Mouse (Mus musculus) adrenal gland, postnatal 4 days (tissue): ENCODE measurements around the gene Mat2b. TPM values are rescaled to one million over a fixed set of nuclear protein-coding genes. Genes with fewer than 3 reads are reported as not detected.
"Not testable (repeated sequence)": the region's sequence is repeated elsewhere in the genome, so short reads cannot be mapped to it uniquely, and the experiment has no call there.

Source experiments
- DNase-seq, 2 experiments: peaks; one replicate each; pipeline ENCODE4 v3.0.0; 2021 to 2022; ENCODE audit warnings: low spot score in 2 of 2, mixed read lengths in 2 of 2
- long read RNA-seq, 2 experiments: library from polyadenylated mRNA; stranded (forward); transcript quantifications; one replicate each; pipeline ENCODE4 v2.0.0; 2021
- total RNA-seq, 2 experiments: library from RNA; stranded (reverse); gene quantifications; 2 replicates each; pipeline ENCODE4 v1.2.3; 2021

The Mat2b gene
- 100 to 1,000 TPM; 106 to 109 TPM for total RNA-seq
- long read RNA-seq, experiment 1, transcript Mat2b-201 (7 exons, 1,949 nt), result major isoform, 70 of 116 reads
- long read RNA-seq, experiment 1, transcript Mat2b-202 (7 exons, 2,053 nt), result minor isoform, 29 of 116 reads
- long read RNA-seq, experiment 1, partial matches to known transcripts, result 3 of 116 reads
- long read RNA-seq, experiment 1, other reads (novel, unspliced or antisense), result 14 of 116 reads
- long read RNA-seq, experiment 2, transcript Mat2b-202 (7 exons, 2,053 nt), result minor isoform, 25 of 110 reads
- long read RNA-seq, experiment 2, transcript Mat2b-201 (7 exons, 1,949 nt), result major isoform, 50 of 110 reads
- long read RNA-seq, experiment 2, partial matches to known transcripts, result 26 of 110 reads
- long read RNA-seq, experiment 2, other reads (novel, unspliced or antisense), result 9 of 110 reads

DNA sequence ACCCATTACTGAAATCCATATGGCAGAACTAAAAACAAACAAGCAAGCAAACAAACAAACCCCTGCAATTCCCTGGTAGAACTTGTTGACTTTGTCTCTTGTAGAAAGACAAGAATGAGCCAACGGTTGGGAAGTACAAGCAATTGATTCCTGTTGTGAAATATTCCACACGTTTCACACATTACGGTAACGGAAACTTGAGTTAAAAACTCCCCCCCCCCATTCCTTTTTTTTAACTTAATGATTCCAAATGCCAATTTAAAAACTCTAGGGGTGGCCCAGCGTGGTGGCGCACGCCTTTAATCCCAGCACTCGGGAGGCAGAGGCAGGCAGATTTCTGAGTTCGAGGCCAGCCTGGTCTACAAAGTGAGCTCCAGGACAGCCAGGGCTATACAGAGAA, at the start of gene Mat2b:
Gene Mat2b, minus strand, starts transcription at position 101 of the 400 bp plus-strand sequence.
- DNase-seq, result no peak

- DNase-seq, result no peak
Measured at GRCm38 (mm10) chr11:40744348-40744747, 49.3 kb upstream of the Mat2b start.

DNA sequence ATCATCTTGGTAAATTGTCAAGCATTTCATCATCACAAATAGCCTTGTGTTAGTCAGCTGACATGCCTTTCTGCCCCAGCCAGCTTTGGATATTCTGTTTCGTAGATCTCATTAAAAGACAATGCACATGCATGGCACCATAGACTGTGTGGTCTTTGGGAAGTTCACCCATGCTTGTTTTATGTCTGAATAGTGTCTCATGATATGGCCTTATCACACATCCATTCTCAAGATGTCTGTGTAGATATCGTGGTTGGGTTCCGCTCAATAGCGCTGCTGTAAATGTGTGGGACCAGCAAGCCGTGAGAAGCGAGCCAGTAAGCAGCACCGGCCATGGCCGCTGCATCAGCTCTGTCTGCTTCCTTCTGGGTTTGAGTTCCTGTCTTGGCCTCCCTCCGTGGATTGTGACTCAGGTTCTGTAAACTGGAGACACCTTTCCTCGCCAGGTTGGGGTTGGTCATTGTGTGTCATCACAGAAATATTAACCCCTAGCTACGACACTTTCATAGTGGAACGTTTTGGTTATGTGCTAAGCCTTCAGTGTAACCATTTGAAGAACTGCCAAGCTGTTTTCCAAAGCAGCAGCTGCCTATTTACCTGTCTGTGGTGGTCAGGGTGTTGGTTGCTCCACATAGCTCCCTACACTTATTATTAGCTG, 46.7 kb upstream of the Mat2b start:
- DNase-seq, result no peak

DNA sequence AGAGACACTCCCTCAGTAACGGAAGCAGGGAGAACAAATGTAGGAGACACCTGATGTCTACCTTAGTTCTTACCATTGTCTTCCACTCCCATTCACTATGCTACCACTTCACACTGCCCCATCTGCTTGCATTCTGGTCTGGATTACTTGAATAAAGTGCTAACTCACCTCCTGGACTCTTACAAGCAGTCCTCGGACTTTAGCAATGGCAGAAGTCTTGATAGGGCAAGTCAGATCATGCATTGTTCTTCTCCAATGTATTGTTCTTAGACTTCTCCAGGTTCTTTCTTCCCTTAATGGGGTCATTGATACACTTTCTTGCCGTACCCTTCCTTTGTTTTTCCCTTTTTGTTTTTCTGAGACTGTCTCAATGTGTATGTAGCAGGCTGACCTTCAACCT, 42.4 kb upstream of the Mat2b start:
- DNase-seq, result no peak

GRCm38 (mm10) chr11:40734251-40734752, 39.3 kb upstream of the Mat2b start:
- no peak for DNase-seq

DNA sequence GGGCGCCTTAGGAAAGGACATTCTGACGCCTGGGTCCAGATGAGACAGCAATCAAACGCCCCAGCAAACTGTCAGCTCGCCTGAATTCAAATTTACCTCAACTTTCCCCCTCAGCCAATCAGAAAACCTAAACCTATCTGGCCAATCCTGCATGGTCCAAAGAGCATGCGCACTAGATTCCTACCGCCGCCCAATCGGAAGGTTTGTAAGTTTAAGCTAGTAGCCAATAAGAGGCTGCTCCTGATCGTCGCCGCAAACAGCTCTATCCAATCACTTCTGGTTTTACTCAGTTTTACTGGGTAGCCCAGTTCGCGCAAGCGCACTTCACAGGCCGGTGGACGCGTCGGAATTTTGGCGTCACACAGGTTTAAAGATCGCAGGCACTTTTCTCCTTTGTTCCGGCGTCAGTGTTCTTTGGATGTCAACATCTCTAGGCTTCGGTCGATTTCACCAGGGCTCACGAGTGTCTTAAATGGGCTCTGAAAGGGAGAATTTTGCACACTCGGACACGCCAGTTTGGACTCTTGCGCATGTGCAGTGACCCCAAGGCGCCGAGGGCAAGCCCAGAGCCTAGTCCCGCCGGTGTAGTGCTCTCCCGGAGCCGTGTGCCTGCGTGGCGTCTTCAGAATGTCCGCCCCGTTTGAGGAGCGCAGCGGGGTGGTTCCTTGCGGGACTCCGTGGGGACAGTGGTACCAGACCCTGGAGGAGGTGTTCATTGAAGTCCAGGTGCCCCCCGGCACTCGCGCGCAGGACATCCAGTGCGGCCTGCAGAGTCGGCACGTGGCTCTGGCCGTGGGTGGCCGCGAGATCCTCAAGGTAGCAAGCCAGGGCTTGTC, 38.6 kb upstream of the Mat2b start, which contains the start of the genes Hmmr and Nudcd2:
Gene Hmmr, minus strand, starts transcription at position 84 of the 836 bp plus-strand sequence.
Gene Nudcd2, plus strand, starts transcription at position 329 of the 836 bp plus-strand sequence.
- DNase-seq, result peak; percentile 50 to 83

GRCm38 (mm10) chr11:40732997-40733338, 38.0 kb upstream of the Mat2b start:
- no peak for DNase-seq

GRCm38 (mm10) chr11:40718324-40718723, 23.3 kb upstream of the Mat2b start:
- no peak for DNase-seq

DNA sequence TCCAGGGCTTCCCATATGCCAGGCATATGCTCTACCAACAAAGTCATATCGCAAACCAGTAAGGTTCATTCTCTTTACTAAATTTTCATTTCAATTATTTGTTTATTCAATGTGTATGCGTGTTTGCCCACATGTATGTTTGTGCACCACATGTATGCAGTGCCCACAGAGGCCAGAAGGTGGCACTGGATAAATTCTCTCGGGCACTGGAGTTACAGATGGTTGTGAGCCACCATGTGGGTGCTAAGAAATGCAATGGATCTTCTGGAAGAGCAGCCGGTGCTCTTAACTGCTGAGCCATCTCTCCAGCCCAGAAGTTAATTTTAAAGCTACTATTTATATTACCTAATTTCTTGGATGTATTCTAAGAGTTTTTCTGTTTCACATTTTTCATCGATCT, 20.5 kb upstream of the Mat2b start:
- DNase-seq, result no peak

GRCm38 (mm10) chr11:40713858-40714257, 18.9 kb upstream of the Mat2b start:
- no peak for DNase-seq

DNA sequence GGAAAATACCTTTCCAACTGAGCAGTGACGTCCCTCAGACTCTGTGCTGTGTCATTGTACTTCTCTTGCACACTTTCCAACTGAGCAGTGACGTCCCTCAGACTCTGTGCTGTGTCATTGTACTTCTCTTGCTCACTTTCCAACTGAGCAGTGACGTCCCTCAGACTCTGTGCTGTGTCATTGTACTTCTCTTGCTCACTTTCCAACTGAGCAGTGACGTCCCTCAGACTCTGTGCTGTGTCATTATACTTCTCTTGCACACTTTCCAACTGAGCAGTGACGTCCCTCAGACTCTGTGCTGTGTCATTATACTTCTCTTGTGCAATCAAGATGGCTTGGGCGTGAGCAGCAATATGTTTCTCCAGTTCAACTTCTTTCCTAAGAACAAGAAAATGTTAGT, 14.9 kb upstream of the Mat2b start:
- DNase-seq, result not testable (repeated sequence)

DNA sequence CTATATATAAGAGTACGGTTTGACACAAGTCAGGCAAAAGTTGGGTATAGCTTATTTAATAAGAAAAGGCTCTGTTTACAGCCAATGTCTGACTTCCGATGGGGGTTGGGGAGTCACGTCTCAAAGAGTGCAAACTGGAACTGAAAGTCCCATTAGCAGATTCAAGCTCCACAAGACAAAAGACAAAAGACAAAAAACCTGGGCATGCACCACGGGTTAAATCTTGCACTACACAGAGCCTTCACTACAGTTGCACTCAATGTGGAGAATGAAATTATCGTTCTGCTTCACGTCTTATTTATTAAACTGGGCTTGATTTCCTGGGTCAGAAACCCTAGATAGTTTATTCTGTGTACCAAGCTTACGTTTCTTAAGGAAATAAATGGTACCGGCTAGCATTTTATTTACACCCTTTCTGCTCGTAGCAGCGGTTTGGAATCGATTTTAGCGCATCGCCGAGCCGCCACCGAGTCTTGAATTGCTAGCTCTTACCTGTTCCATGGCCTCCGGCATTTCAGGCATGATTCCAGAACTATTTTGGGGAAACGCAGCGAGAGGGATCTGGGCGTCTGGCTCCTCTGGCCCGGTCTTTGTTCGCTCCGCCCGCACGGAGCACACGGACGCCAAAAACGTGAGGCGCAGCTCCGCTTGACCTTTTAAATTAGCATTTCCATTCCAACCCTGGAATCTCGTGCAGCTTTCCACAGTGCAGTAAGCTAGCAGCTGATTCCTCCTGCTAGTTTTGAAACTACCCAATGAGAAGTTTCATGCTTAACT, 504 bp downstream of the Mat2b start:
- peak; percentile 16 to 30 for DNase-seq

DNA sequence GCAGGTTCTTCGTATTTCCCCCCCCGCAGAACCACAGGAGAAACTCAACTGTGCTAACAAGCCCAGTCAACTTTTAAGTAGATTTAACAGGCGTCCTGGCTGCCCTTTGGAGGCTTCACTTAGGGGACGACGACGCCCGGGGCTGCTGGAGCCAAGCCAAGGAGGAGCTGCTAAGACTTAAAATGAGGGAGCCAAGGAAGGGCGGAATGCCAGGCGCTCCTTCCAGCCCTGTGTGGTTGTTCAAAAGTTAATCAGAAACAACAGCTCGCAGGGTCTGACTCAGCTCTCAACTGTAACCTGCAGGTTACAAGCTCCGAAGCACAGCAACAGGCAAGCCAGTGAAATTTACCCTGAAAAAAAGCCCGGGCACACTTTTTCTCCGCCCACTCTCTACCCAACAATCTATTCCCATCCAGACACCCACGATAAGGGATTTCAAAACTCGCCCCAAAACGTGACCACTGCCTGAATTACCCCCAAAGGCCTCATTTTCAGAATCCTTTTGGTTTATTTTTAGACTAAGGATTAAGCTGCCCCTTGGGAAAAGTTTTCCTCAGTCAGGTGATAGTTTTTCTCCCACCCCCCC, 1.5 kb downstream of the Mat2b start:
- DNase-seq, result peak; percentile 18 to 28

DNA sequence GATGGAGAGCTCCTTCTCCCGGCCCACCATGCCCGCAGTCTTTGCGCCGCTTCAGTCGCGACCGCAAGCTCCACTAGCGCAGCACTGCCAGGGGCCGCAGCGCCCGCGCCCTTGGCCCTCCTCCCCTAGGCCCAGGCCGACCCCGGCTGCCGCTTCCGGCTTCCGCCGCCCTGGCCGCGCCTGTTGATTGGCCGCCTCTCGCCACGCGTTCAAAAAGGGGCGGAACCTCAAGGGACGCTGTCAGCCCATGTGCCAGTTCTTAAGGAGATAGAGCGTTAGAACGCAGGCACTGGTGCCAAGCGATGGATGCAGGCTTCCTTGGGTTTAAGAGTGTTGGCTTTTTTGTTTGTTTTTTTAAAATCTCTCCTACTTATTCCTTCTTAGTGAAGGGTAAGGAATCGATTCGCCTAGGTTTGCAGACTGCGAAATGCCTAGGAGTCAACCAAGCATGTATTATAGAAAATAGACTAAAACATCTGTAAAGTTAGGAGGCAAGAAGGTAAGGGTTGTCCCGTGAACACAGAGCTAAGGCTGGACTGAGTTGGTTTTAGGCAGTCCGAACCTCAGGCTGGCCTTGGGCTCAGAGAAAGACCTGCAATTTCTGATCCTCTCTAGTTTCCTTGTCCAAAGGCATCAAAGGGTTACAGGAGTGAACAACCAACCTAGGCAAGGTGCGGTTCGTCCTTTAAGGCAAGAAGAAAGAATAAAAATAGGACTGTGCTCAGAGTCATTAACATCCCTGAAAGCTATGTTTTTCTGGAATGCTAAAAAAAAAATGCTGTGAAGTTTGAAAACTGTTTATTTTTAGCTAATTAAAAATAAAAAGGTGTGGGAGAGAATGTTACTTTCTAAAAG, 2.3 kb downstream of the Mat2b start:
- DNase-seq, result peak; percentile 86 to 89

- no peak for DNase-seq
Measured at GRCm38 (mm10) chr11:40692101-40692509, 2.9 kb downstream of the Mat2b start.

GRCm38 (mm10) chr11:40690444-40691127, 4.4 kb downstream of the Mat2b start:
- no peak for DNase-seq

DNA sequence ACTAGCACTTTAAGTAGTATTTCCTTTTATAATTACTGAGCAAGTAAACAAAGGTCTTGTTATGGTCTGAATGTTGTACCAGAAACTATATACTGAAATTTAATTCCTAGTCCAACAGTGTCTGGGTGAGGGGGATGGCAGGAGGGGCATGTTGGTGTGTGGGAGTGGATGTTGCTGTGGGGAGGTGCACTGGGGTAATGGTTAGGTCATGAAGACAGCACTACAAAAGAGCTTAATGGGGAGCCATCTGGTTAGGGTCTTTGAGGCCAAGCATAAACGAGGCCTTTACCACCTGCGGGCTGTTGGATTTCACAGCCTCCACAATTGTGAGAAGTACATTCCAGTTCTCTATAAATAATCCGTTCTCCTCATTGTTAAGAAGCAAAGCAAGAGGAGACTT, 11.7 kb downstream of the Mat2b start:
- DNase-seq, result no peak

DNA sequence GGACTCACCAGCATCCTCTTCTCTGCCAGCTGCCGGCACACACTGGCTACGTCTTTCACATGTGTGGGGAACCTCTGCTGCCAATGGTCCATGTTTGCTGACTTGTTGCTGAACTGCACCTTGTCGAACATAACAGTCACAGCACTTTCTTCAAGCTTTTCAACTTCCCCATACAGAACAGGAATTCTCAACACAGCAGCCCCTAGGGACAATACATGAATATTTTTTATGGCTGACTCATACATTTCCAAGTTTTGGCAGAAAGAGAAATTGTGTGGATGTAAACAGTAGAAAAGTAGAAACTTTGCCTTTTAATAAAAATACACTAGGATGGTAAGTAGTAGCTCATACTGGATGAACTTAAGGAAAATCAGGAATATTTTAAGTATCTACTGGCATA, 12.5 kb downstream of the Mat2b start:
- DNase-seq, result no peak

DNA sequence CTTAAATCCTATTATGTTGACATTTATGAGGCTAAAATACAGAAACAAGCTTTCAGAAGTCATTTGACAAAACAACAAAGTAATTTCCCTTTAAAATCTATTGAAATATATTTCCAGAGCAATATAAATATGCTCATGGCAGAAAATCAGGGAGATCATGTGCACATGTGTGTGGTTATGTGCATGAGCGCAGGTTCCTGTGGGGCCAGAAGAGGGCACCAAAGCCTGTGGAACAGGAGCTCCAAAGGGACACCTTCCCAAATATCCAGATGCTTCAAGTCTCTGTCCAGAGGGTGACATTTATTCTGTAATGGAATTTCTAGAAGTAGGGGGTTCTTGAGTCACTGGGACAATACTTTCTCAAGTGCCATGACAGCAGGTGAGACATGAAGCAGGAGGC, 17.8 kb downstream of the Mat2b start:
- no peak for DNase-seq
